Mouse (Mus musculus): ENCODE results near the gene Wif1.

GRCm38 (mm10) chr10:121062704-121063103 is 28.9 kb downstream of the Wif1 start:
- TF ChIP-seq CTCF (IDR thresholded peaks at IDR 0.05; ENCODE audit: extremely low read depth, insufficient read depth, low read length) (no peak), POLR2A (IDR thresholded peaks at IDR 0.05; ENCODE audit: extremely low read depth, insufficient read depth, low read length) (no peak)
